Mouse (Mus musculus): ENCODE measurements at regions not wholly inside any gene's neighbourhood (a gene's known extent, or its start where the extent isn't known, plus 50 kb on each side); places are given as distances from the start of the nearest gene placed in this dataset.

- no peak for DNase-seq
Measured at GRCm38 (mm10) chr9:43628786-43629185, 115.0 kb upstream of the Nectin1 start.

DNA sequence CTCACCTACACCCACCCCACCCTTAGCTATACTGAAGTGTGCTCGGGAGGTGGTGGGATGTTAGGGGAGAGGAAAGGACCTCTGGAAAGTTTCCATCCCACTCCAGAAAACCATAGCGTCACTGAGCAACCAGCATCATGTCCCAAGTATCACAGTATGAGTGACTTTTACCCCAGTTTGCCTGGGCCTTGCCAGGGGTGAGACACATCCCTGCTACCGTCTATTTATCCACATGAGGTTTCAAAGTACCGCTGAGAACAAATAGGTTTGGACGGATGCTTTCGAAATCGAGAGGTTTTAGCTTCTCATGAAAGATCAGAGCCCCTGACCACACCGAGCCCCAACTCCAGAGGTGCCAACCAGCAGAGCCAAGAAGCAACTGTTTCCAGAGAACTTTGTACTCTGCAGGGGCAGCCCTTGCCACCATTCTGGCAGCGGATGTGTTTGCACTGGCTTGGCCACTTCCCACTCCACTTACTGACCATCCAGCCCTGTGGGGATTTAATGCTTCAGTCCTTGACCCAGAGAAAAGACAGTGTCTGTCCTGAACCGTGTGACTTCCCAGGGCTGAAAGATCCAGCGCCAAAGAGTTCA, 107.3 kb upstream of the Nectin1 start:
- no peak for DNase-seq

DNA sequence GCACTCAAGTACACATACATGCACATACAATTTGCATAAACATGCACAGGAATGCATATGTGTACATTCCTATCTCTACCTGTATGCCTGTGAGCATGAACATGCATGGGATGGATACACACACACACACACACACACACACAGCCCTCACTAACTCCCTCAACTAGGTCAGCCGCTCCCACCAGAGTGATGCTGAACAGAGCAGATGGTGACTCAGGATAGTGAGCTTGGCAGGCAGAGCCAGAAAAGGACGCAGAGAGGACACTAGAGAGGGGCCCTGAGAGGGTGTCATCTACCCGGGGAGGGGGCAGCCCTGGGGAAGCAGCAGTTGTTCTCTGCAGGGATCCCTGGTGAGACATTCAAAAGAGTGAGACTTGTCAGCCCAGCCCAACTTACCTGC, 85.6 kb upstream of the Nectin1 start:
- no peak for DNase-seq

DNA sequence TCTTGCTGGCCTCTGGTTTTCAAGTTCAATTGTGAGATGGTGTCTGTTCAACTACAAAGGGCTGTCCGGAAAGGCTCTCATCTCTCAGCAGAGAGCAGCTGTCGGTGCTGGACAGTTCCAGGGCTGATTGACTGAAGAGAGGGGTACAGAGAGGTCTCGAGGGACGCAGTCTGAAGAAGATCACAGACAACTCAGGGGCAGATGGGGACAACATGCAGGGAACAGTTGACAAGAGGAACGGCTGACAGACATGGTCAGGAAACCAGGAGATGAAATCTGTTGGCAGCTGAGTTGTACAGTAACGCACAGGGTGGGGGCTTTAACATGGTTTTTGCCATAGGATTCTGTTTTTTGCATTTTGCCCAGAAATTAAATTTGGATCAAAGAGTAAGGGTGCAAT, 84.5 kb upstream of the Nectin1 start:
- DNase-seq: no peak

- DNase-seq: peak; percentile 46
Measured at GRCm38 (mm10) chr9:43660151-43660550, 83.6 kb upstream of the Nectin1 start.

DNA sequence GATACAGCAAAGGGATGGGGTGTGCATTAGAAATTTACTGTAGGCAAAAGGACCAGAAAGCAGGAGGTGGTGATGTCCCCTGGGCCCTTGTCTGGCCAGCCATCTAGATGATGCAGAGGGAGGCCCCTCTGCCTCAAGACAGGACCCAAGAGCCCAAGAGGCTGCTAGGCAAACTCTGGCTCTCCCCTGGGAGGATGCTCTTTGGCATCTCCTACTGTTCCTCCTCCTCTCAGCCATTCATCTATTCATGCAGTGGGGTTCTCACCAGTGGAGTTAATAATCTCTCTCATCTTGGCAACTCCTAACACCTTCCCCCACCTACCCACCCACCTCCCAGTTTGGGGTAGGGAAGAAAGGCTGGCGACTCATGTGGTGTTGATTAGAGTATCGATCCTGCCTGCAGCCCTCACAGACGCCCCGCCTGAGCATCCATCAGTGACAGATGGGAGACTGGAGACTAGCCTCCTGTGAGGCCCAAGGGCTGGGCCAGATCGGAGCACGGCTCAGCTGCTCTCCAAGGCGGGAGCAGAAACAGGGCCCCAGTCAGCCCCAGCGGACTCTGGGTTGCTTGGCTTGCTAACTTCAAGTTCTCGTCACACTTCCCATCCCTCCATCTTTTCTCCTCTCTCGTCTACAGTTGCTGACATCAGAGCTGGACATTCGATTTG, 82.8 kb upstream of the Nectin1 start:
- no peak for DNase-seq

- DNase-seq: no peak
Measured at GRCm38 (mm10) chr9:43661646-43662045, 82.1 kb upstream of the Nectin1 start.

DNA sequence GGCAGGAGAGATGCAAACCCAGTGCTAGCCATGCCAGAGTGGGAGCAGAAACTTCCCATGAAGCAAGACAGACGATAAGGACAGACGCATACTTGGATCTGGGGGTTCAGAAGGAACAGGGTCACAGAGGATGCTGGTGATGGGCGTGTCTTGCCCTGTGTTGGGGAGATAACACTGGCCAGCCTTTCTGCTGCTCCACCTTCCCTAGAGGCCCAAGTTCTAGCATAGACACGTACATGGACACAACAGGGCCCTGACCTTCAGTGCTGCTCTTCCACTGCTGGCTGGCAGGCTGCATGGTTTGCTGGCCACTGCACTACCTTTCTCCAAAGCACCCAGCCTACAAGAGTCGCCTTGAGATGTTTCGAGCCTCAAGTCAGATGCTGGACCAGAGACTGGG, 76.4 kb upstream of the Nectin1 start:
- no peak for DNase-seq

DNA sequence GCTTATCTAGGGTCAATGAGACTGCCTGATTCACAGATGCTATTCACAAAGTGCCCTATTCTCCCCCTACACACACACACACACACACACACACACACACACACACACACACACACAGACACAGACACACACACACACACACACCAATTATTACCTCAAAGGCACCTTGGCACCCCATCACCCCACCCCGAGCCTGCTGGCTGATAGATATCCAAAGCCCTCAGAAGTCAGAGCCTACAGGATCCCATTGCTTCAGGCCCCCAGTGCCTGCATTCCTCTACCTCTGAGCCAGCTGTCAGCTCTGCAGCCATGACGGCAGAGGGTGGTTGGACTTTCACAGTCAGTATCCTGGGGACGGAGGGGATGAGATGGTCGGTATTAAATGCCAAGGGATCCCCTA, 75.8 kb upstream of the Nectin1 start:
- DNase-seq: no peak

GRCm38 (mm10) chr9:43668731-43669130, 75.1 kb upstream of the Nectin1 start:
- no peak for DNase-seq

GRCm38 (mm10) chr9:43670563-43670962, 73.2 kb upstream of the Nectin1 start:
- no peak for DNase-seq

DNA sequence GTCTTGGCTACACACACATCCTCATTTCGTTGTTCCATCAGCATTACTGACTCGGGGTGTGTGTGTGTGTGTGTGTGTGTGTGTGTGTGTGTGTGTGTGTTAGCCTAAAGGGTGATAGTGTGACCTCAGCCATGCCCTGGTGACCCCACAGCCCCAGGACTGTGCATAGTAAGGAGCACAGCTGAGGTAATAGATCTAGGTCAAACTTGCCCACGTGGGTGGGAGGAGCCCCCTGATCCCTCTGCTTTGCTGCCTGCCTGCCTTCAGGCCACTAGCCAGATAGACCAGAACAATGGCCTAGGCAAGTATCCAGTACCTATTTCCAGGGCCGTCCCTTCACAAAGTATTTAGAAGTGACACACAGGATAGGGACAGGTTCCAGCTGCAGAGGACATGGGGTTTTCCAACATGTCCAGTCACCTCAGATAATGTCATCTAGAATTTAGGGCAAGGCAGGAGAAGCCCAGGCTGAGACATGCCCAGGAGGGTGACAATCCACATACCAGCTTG, 70.6 kb upstream of the Nectin1 start:
- DNase-seq: no peak

DNA sequence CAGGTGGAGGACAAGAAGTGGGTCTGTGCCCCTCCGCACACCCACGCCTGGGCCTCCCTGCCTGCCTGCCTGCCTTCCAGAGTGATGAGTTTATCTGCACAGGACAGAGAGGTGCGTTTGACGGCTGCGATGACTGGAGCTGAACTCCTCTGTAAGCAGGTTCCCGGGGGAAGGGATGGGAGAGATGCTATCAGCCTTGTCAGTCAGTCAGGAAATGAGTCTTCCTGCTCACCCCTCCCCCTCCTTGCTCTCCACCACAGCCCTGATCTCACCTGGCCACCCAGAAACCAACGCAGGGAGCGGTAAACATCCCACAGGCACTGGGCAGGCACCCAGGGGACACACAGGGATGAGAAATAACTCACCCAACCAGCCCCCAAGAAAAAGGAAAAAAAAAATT, 69.5 kb upstream of the Nectin1 start:
- DNase-seq: no peak

DNA sequence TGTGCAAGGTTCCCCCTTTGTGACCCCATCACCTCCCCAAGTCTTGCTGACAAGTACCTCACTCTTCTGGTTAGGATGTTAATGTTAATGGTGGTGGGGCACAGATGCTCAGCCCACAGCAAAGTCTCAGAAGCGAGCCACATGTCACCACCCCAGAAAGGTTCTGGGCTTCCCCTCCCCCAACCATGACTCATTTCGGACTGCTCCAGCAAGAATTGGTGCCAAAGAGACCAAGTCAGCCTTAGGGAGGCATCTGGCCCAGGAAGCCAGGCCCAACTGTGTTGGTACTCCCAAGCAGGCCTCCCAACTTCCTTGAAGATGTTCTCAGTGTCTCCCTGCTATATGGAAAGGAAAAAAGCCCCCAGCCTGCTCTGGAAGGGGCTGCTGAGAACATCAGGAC, 67.8 kb upstream of the Nectin1 start:
- DNase-seq: no peak

- no peak for DNase-seq
Measured at GRCm38 (mm10) chr9:43679331-43679730, 64.5 kb upstream of the Nectin1 start.

GRCm38 (mm10) chr9:43681317-43681716, 62.5 kb upstream of the Nectin1 start:
- DNase-seq: no peak

DNA sequence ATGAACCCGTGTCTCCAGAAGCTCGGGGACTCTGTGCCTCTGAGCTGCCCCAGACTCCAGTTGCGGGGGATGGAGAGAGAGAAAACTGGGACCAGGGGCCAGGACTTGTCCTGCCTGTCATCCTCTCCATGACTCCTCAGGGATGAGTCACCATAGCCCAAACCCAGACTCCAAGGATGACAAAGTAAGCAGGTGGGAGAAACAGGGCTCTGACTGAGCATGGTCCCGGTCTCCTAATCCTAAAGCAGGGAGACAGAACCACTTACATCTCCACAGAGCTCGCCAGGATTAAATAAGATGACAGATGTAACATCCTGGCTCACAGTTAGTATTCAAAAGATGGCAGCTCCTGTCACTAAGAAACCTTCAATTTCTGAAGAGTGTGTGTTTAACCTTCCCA, 61.7 kb upstream of the Nectin1 start:
- no peak for DNase-seq

DNA sequence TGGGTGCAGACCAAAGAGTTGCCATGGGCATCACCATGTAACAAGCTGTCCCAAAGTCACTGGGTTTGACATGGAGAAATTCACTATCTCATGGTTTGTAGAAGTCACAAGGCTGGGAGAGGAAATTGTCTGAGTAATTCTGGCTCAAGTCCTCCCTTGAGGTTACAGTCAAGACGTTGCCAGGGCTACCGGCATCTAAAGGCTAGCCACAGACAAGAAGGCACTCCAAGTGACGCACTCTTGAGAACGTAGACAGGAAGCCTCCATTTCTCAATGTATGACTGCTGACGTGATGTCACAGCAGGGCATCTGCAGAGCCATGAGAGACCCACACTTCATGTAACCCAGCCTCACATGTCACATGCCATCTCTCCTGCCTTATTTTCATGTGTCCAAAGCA, 59.2 kb upstream of the Nectin1 start:
- DNase-seq: no peak

GRCm38 (mm10) chr9:43692015-43692414, 51.8 kb upstream of the Nectin1 start:
- DNase-seq: no peak

DNA sequence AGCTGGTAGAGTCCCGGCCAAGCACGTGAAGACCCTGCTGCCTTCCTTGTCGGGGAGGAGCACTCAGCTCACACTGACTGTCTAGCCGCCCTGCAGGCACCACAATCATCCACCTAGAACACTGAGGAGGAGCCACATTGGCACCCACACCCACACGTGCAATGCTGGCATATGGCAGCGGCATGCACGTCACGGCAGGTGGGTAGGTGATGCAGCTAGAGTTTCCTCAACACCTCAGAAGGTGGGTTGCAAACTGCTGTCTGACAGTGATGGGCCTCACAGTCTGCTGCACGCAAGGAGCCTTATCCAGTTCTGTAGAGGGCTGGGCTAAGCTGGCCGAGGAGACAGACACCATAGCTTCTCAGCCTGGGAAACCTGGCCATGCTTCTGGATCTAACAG, 51.2 kb upstream of the Nectin1 start:
- no peak for DNase-seq

All from cerebellum, adult 9-10 months (tissue).